Comparison of ENCODE assay signal across 27 mouse cellular contexts in the genomic region with DNA sequence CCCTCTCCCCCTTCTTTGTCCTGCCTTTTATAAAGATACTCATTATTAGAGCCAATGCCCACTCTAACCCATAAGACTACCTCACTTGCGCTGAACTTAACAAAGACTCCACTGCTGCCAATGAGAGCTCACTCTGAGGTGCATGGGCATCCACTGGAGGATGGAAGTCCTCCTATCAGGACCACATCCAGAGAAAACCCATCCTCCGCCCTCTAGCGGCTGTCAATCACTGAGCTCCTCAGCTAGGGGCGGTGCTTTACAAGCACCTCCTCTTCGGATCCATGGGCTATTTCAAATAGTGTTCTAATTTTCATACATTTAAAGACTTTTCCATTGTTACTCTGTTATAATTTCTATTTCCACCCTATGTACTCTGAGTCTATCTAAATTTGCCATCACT.
DNase-seq lines count a peak whose midpoint lies in the region; ATAC-seq and TF ChIP-seq lines count a peak whose summit lies in the region.
"Had no signal": no experiment of that assay in that cellular context is flagged by ENCODE, and none has a peak within 500 bp of the region (broad histone marks: within the 10 kb centered on the region; RNA-seq: fewer than 3 reads in every experiment).

No protein-coding gene starts in this region.

- no peak overlapping the region for H3K4me3 ChIP-seq in kidney, postnatal 0 days (replicated peaks; ENCODE audit: low read depth, low read length)
- no peak overlapping the region for H3K4me3 ChIP-seq in E14TG2a.4 (replicated peaks; ENCODE audit: low read length)
- no peak overlapping the region for H3K4me3 ChIP-seq in midbrain, embryonic 14.5 days (replicated peaks; ENCODE audit: low read depth, low read length)
- H3K4me3 ChIP-seq: forebrain, embryonic 10.5 days; forebrain, embryonic 13.5 days; gastrocnemius, adult 2 months; heart, embryonic 12.5 days; heart, embryonic 15.5 days; hindbrain, embryonic 10.5 days; hindbrain, embryonic 13.5 days; intestine, embryonic 15.5 days had no signal

- H3K4me1 ChIP-seq in kidney, postnatal 0 days (replicated peaks; ENCODE audit: insufficient read depth, low read length): no peaks in the 10 kb centered on the region
- H3K4me1 ChIP-seq in E14TG2a.4 (replicated peaks; ENCODE audit: low read depth, low read length): peaks cover 8% of the 10 kb centered on the region; the same call in 1 of the 2 replicates
- no peaks in the 10 kb centered on the region; the same call in 1 of the 2 replicates for H3K4me1 ChIP-seq in midbrain, embryonic 14.5 days (ENCODE audit: control insufficient read depth, insufficient read depth, low read length)
- H3K4me1 ChIP-seq: heart, embryonic 12.5 days; heart, embryonic 15.5 days had no signal

- H3K9ac ChIP-seq in kidney, postnatal 0 days (ENCODE audit: low read depth, low read length): no peak overlapping the region
- no peak overlapping the region for H3K9ac ChIP-seq in midbrain, embryonic 14.5 days (replicated peaks; ENCODE audit: low read length)
- H3K9ac ChIP-seq: forebrain, embryonic 13.5 days; heart, embryonic 12.5 days; heart, embryonic 15.5 days; hindbrain, embryonic 13.5 days; intestine, embryonic 15.5 days had no signal

- no peaks in the 10 kb centered on the region for H3K9me3 ChIP-seq in kidney, postnatal 0 days (replicated peaks; ENCODE audit: low read length)
- H3K9me3 ChIP-seq in E14TG2a.4 (ENCODE audit: low read length): no peaks in the 10 kb centered on the region
- no peaks in the 10 kb centered on the region for H3K9me3 ChIP-seq in midbrain, embryonic 14.5 days (ENCODE audit: control insufficient read depth, low read length)
- H3K9me3 ChIP-seq: forebrain, embryonic 10.5 days; forebrain, embryonic 13.5 days; heart, embryonic 12.5 days; heart, embryonic 15.5 days; hindbrain, embryonic 10.5 days; hindbrain, embryonic 13.5 days; intestine, embryonic 15.5 days had no signal

- TF ChIP-seq CTCF in kidney, postnatal 0 days (IDR thresholded peaks at IDR 0.05; ENCODE audit: low read depth): 0 out of 2 replicates have a peak, but pooled peaks have one; percentile 4
- 0 out of 2 replicates have a peak, but pooled peaks have one; percentile 1 for TF ChIP-seq CTCF in E14TG2a.4 (conservative IDR thresholded peaks at IDR 0.05; ENCODE audit: low read length)

- ATAC-seq in kidney, postnatal 0 days (replicated peaks; ENCODE audit: low FRiP score, low read depth): no peak
- no peak for ATAC-seq in midbrain, embryonic 14.5 days (ENCODE audit: low FRiP score, low TSS enrichment)
- ATAC-seq: activated CD4-positive, CD25-positive, alpha-beta regulatory T cell, adult 4 months; forebrain, embryonic 13.5 days; forebrain, embryonic 16.5 days; hindbrain, embryonic 16.5 days; intestine, embryonic 15.5 days; Patski had no signal

- no peak for DNase-seq in kidney, postnatal 0 days (ENCODE audit: low spot score)
- no peak for DNase-seq in kidney, postnatal 4 days
- DNase-seq in NIH3T3 (ENCODE audit: low read depth): peak; percentile 3
- no peak for DNase-seq in frontal cortex, postnatal 10 days (ENCODE audit: low spot score in 2 of 2)
- DNase-seq in midbrain, embryonic 14.5 days: no peak
- DNase-seq: adrenal gland, adult 8-10 months; adrenal gland, postnatal 25 days; cerebellum, adult 11-12 months; cerebellum, adult 8-10 months; cerebellum, postnatal 14 days; gastrocnemius, adult 2 months; gastrocnemius, postnatal 14 days; heart, adult 11 months; heart, postnatal 10 days; heart, postnatal 36 days had no signal

- H3K4me2 ChIP-seq in kidney, postnatal 0 days (ENCODE audit: low read length): no peak overlapping the region
- no peak overlapping the region for H3K4me2 ChIP-seq in midbrain, embryonic 14.5 days (ENCODE audit: low read length)
- H3K4me2 ChIP-seq: forebrain, embryonic 13.5 days; heart, embryonic 12.5 days; heart, embryonic 15.5 days; hindbrain, embryonic 13.5 days; intestine, embryonic 15.5 days had no signal

- H3K36me3 ChIP-seq in kidney, postnatal 0 days (ENCODE audit: insufficient read depth, low read length): no peaks in the 10 kb centered on the region
- H3K36me3 ChIP-seq in E14TG2a.4 (ENCODE audit: insufficient read depth, low read length): no peaks in the 10 kb centered on the region
- no peaks in the 10 kb centered on the region for H3K36me3 ChIP-seq in midbrain, embryonic 14.5 days (ENCODE audit: control insufficient read depth, insufficient read depth, low read length)
- H3K36me3 ChIP-seq: forebrain, embryonic 10.5 days; heart, embryonic 12.5 days; heart, embryonic 15.5 days; hindbrain, embryonic 10.5 days; hindbrain, embryonic 13.5 days; intestine, embryonic 15.5 days had no signal

- H3K27ac ChIP-seq in kidney, postnatal 0 days: no peak overlapping the region
- no peak overlapping the region for H3K27ac ChIP-seq in midbrain, embryonic 14.5 days (replicated peaks; ENCODE audit: low read depth, low read length)
- H3K27ac ChIP-seq: forebrain, embryonic 10.5 days; forebrain, embryonic 13.5 days; gastrocnemius, adult 2 months; heart, embryonic 15.5 days; hindbrain, embryonic 10.5 days; hindbrain, embryonic 13.5 days; intestine, embryonic 15.5 days had no signal

- 68% methylated on average over 5 of the region's 5 CpGs for WGBS in kidney, postnatal 0 days
- WGBS in midbrain, embryonic 14.5 days: 62% methylated on average over 5 of the region's 5 CpGs

- no peaks in the 10 kb centered on the region for H3K27me3 ChIP-seq in kidney, postnatal 0 days (ENCODE audit: insufficient read depth, low read length)
- peaks cover 18% of the 10 kb centered on the region for H3K27me3 ChIP-seq in E14TG2a.4 (ENCODE audit: insufficient read depth, low read length)
- H3K27me3 ChIP-seq in midbrain, embryonic 14.5 days (ENCODE audit: control insufficient read depth, insufficient read depth, low read length): no peaks in the 10 kb centered on the region
- H3K27me3 ChIP-seq: forebrain, embryonic 13.5 days; heart, embryonic 12.5 days; hindbrain, embryonic 13.5 days; intestine, embryonic 15.5 days; Patski had no signal
